Mouse (Mus musculus) colon, adult 2 months (tissue): ENCODE measurements around the gene Alg10b. TPM values are rescaled to one million over a fixed set of nuclear protein-coding genes. Genes with fewer than 3 reads are reported as not detected.

Experiments
- polyA plus RNA-seq: library from polyadenylated mRNA; depleted of rRNA; stranded (reverse); fragments of >200 nt; gene quantifications from 2 replicates; pipeline ENCODE4 v1.2.3, GENCODE M21; 2012; rRNA removed

Gene Alg10b
- polyA plus RNA-seq, result 4.5 and 5.2 TPM in 2 replicates

GRCm38 (mm10) chr15:90223969-90224750 lies at the start of gene Alg10b:
Gene Alg10b (plus strand): TSS chr15:90224311.

